Mouse (Mus musculus): ENCODE data around the gene Prr36. TPM values are rescaled to one million over a fixed set of nuclear protein-coding genes. Genes with fewer than 3 reads are reported as not detected.
"Not testable (repeated sequence)": the region's sequence is repeated elsewhere in the genome, so short reads cannot be mapped to it uniquely, and the experiment has no call there.

Gene Prr36
- polyA plus RNA-seq, 1 experiment from 2014 or later = 1.9 TPM

DNA sequence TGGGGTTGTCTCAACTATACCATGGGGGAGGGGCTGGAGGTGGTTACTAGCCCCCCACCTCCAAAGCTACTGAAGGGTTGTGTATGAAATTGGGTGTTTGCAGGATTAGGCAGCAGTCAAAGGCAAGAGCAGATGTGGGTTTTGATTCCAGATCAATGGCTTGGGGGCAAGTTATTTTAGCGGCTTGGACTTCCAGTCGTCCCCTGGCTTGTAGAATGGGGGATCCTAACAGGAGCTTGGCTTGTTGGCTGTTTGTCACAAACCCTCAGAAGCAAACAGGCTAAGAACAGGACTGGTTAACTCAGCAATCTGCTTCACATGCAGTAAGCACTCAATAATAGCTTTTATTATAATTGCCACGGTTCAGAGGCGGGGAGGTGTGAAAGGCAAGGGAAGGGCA is 40.1 kb upstream of the Prr36 start:
- peaks cover 7% of the 10 kb centered on the region for H3K36me3 ChIP-seq (ENCODE audit: control insufficient read depth, insufficient read depth, low read length)
- no peak for ATAC-seq (ENCODE audit: insufficient number of reproducible peaks, low FRiP score, low TSS enrichment, low read depth)
- no peak overlapping the region for H3K27ac ChIP-seq (replicated peaks; ENCODE audit: low read depth, low read length)
- WGBS = 85% methylated on average over 4 of the region's 4 CpGs
- H3K4me3 ChIP-seq (ENCODE audit: low read depth, low read length) = no peak overlapping the region
- H3K4me2 ChIP-seq (ENCODE audit: low read depth, severe bottlenecking) = peak overlapping the region; percentile 48
- no peaks in the 10 kb centered on the region for H3K27me3 ChIP-seq (ENCODE audit: control insufficient read depth, insufficient read depth, low read length)
- no peak overlapping the region; the same call in 1 of the 2 replicates for H3K9ac ChIP-seq (ENCODE audit: low read length)
- H3K9me3 ChIP-seq (ENCODE audit: control insufficient read depth, low read length) = no peaks in the 10 kb centered on the region; the same call in 1 of the 2 replicates
- peaks cover 18% of the 10 kb centered on the region; the same call in 1 of the 2 replicates for H3K4me1 ChIP-seq (ENCODE audit: control insufficient read depth, insufficient read depth, low read length)
- DNase-seq (ENCODE audit: low spot score) = no peak

DNA sequence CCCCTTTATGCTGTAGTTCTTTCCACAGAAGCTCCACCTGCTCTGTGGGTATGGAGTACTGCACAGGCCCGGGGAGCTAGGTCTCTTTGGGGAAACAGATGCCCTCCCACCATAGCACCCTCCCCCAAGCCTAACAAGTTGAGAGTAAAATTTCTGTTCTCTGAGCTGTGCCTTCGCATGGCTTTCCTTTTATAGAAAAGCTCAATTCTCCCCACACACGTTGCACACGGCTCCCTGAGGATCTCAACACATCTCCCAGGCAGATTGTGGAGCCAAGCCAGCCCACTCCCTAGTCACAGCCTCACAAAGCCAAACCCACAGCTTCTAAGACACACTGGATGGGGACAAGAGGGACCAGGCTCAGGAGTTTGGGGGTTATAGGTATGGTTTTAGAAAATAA is 39.7 kb upstream of the Prr36 start:
- H3K4me1 ChIP-seq (ENCODE audit: control insufficient read depth, insufficient read depth, low read length) = peaks cover 18% of the 10 kb centered on the region; the same call in 1 of the 2 replicates
- H3K36me3 ChIP-seq (ENCODE audit: control insufficient read depth, insufficient read depth, low read length) = peaks cover 7% of the 10 kb centered on the region
- 73% methylated on average over 4 of the region's 4 CpGs for WGBS
- no peak for DNase-seq (ENCODE audit: low spot score)
- no peak overlapping the region; the same call in 1 of the 2 replicates for H3K9ac ChIP-seq (ENCODE audit: low read length)
- no peak overlapping the region for H3K27ac ChIP-seq (replicated peaks; ENCODE audit: low read depth, low read length)
- H3K27me3 ChIP-seq (ENCODE audit: control insufficient read depth, insufficient read depth, low read length) = no peaks in the 10 kb centered on the region
- no peak overlapping the region for H3K4me3 ChIP-seq (ENCODE audit: low read depth, low read length)
- H3K4me2 ChIP-seq (ENCODE audit: low read depth, severe bottlenecking) = no peak overlapping the region; the same call in 1 of the 2 replicates
- H3K9me3 ChIP-seq (ENCODE audit: control insufficient read depth, low read length) = no peaks in the 10 kb centered on the region; the same call in 1 of the 2 replicates
- ATAC-seq (ENCODE audit: insufficient number of reproducible peaks, low FRiP score, low TSS enrichment, low read depth) = no peak

DNA sequence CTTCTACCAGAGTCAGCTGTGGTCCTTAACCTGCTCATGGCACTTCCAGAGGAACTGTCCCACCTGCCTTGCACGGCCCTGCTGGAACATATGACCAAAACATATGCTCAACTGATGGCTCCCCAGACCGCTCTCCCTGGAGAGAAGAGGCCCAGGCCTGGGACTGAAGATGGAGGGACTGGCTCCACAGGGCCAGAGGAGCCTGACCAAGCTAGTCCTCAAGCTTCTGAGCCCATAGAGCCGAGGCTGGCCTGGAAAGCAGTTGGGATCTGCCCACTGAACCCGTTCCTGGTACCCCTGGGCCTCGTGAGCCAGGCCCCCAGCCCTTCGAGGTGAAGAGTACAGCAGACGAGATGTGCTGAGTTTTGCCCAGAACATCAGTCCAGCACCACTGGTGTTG is 38.2 kb upstream of the Prr36 start:
- H3K9ac ChIP-seq (ENCODE audit: low read length); H3K4me3 ChIP-seq (ENCODE audit: low read depth, low read length); H3K4me2 ChIP-seq (ENCODE audit: low read depth, severe bottlenecking); H3K36me3 ChIP-seq (ENCODE audit: control insufficient read depth, insufficient read depth, low read length); H3K27ac ChIP-seq (replicated peaks; ENCODE audit: low read depth, low read length); H3K27me3 ChIP-seq (ENCODE audit: control insufficient read depth, insufficient read depth, low read length); ATAC-seq (ENCODE audit: insufficient number of reproducible peaks, low FRiP score, low TSS enrichment, low read depth); H3K9me3 ChIP-seq (ENCODE audit: control insufficient read depth, low read length); DNase-seq (ENCODE audit: low spot score): not testable (repeated sequence)
- H3K4me1 ChIP-seq (ENCODE audit: control insufficient read depth, insufficient read depth, low read length) = peaks cover 18% of the 10 kb centered on the region; the same call in 1 of the 2 replicates
- 89% methylated on average over 7 of the region's 7 CpGs for WGBS

DNA sequence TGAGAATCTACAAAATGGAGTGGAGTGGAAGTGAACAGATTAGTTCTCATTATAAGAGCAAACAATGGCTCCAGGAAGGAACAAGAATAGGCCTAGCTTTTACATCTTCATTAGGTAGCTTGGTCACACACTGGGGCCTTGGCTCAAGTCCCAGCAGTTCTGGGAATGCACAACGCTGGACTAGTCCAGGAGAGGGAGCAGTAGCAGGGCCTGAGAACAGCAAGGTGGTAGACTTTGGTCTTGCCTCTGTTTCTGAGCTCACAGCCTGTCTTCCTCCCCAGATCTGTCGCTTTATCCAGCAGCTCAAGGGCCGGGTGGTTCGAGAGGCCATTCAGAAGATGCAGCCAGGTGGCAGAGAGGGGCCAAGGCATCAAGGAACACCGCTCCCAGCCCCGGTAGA is 36.7 kb upstream of the Prr36 start:
- H3K4me3 ChIP-seq (ENCODE audit: low read depth, low read length) = peak overlapping the region; percentile 82; the same call in 1 of the 2 replicates
- peak overlapping the region; percentile 66 for H3K4me2 ChIP-seq (ENCODE audit: low read depth, severe bottlenecking)
- H3K4me1 ChIP-seq (ENCODE audit: control insufficient read depth, insufficient read depth, low read length) = peaks cover 19% of the 10 kb centered on the region
- H3K36me3 ChIP-seq (ENCODE audit: control insufficient read depth, insufficient read depth, low read length) = peaks cover 2% of the 10 kb centered on the region
- DNase-seq (ENCODE audit: low spot score) (no peak), ATAC-seq (ENCODE audit: insufficient number of reproducible peaks, low FRiP score, low TSS enrichment, low read depth) (no peak)
- H3K27me3 ChIP-seq (ENCODE audit: control insufficient read depth, insufficient read depth, low read length) = no peaks in the 10 kb centered on the region
- no peaks in the 10 kb centered on the region; the same call in 1 of the 2 replicates for H3K9me3 ChIP-seq (ENCODE audit: control insufficient read depth, low read length)
- no peak overlapping the region for H3K9ac ChIP-seq (ENCODE audit: low read length)
- H3K27ac ChIP-seq (replicated peaks; ENCODE audit: low read depth, low read length) = no peak overlapping the region
- WGBS = 65% methylated on average over 6 of the region's 6 CpGs

DNA sequence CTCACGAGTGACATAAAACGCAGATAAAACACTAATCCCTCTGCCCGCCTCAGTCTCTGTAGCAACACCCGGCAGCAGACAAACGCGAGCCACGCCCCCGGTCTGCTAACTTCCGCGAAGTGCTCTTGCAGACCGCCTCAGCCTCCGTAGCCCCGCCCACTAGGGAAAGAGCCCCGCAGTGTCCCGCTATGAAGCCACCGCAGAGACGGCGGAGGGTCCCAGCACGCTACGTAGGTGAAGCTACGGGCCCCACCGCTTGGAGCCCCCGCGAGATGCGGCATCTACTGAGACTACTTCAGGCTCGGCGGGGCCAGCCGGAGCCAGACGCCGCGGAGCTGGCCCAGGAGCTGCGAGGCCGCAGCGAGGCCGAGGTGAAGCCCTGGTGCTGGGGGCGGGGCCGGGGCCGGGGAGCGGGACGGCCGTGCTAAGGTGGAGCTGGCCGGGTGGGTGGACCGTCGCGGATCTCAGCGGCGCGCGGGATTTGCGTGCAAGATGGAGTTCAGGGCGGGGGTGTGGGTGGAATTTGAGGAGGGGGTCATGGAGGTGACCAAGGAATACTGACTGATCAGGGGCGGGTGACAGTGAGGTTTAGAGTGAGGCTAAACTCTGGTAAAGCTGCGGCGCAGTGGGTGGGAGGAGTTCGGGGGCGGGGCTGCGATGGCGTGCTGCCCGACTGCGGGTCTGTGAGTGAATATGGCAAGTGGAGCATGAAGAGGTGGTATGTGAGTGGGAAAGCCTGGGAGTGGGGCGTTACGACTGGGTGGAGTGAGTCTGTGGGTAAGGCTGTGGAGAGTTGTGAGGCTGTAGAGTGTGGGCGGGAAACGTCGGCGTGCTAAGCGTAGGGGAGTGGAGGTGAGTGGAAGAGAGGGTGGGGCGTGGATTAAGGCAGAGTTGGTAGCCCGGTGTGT is 35.9 kb upstream of the Prr36 start, which contains the start of gene Snapc2:
Snapc2 (plus strand) TSS at position 147 of the 908 bp plus-strand sequence.
- H3K27ac ChIP-seq (replicated peaks; ENCODE audit: low read depth, low read length) = peak within 1 kb of the TSS; percentile 79; the same call in 1 of the 2 replicates
- peak; percentile 97 for DNase-seq (ENCODE audit: low spot score)
- no peaks in the 10 kb centered on the region for H3K27me3 ChIP-seq (ENCODE audit: control insufficient read depth, insufficient read depth, low read length)
- WGBS = under 1% methylated on average over 69 of the region's 69 CpGs
- peak within 1 kb of the TSS; percentile 85 for H3K9ac ChIP-seq (ENCODE audit: low read length)
- peaks cover 21% of the 10 kb centered on the region for H3K4me1 ChIP-seq (ENCODE audit: control insufficient read depth, insufficient read depth, low read length)
- no peaks in the 10 kb centered on the region; the same call in 1 of the 2 replicates for H3K9me3 ChIP-seq (ENCODE audit: control insufficient read depth, low read length)
- H3K4me3 ChIP-seq (ENCODE audit: low read depth, low read length) = peak within 1 kb of the TSS; percentile 82
- H3K36me3 ChIP-seq (ENCODE audit: control insufficient read depth, insufficient read depth, low read length) = peaks cover 2% of the 10 kb centered on the region
- peak within 1 kb of the TSS; percentile 66 for H3K4me2 ChIP-seq (ENCODE audit: low read depth, severe bottlenecking)
- ATAC-seq (ENCODE audit: insufficient number of reproducible peaks, low FRiP score, low TSS enrichment, low read depth) = peak; percentile 89

DNA sequence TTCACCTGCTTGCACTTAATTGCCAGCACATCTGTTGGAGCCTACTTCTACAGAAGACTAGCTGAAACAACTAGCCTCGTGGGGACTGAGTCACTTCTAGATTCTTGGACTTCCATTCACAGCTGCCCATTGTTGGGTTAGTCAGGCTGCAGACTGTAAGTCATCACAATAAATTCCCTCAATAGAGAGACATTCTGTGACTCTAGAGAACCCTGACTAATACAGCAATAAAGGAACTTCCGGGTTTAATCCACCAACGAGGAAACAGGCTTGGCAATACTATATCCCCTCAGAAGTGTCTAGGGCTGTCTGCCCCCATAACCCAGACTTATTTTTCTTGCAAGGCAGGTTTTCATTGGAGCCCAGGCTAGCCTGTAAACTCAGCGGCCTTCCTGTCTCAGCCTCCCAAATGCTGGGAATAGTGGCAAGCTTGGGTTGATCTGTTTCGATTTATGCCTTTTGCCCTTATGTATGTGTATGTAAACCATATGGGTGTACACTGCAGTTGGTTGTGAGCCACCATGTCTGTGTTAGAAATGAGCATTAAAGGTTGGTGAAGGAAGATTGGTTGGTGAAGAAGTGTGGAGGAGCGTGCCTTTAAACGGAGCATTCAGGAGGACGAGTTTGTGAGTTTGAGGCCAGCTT is 35.0 kb upstream of the Prr36 start:
- no peak for ATAC-seq (ENCODE audit: insufficient number of reproducible peaks, low FRiP score, low TSS enrichment, low read depth)
- H3K9me3 ChIP-seq (ENCODE audit: control insufficient read depth, low read length) = no peaks in the 10 kb centered on the region
- 49% methylated on average over 8 of the region's 8 CpGs for WGBS
- no peak overlapping the region for H3K9ac ChIP-seq (ENCODE audit: low read length)
- peak overlapping the region; percentile 66 for H3K4me2 ChIP-seq (ENCODE audit: low read depth, severe bottlenecking)
- peaks cover 2% of the 10 kb centered on the region for H3K36me3 ChIP-seq (ENCODE audit: control insufficient read depth, insufficient read depth, low read length)
- no peaks in the 10 kb centered on the region for H3K27me3 ChIP-seq (ENCODE audit: control insufficient read depth, insufficient read depth, low read length)
- peaks cover 13% of the 10 kb centered on the region for H3K4me1 ChIP-seq (ENCODE audit: control insufficient read depth, insufficient read depth, low read length)
- DNase-seq (ENCODE audit: low spot score) = no peak
- H3K4me3 ChIP-seq (ENCODE audit: low read depth, low read length) = peak overlapping the region; percentile 82
- H3K27ac ChIP-seq (replicated peaks; ENCODE audit: low read depth, low read length) = no peak overlapping the region

DNA sequence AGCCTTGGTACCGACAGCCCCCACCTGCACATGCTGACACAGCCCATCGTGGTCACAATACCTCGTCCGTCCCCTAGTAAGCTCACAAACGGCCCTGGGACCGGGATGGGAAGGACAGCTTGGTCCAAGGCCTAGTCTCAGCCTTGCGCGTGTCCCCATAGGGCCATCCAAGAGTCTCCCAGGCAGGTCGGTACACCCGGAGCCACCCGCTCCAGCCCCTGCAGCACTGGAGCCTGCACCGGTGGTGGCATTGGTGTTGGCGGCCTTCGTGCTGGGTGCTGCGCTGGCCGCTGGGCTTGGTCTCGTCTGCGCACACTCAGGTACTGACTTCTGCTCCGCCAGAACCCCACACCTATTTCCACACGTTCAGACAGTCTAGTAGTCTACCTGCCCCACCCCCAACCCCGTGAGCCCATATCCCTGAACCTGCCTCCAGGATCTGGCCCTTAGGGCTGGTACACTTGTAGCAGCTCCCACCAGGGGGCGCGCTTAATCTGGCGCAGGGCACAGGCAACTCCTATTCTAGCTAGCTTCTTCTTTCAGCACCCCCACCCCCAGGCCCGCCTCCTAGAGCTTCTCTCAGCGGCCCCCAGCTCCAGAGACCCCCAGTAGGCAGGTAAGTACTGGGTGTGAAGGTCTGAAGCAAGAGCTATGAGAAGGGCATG is 33.2 kb upstream of the Prr36 start:
- DNase-seq (ENCODE audit: low spot score) (peak; percentile 89), ATAC-seq (ENCODE audit: insufficient number of reproducible peaks, low FRiP score, low TSS enrichment, low read depth) (peak; percentile 26; the same call in 1 of the 2 replicates)
- Histone ChIP-seq H3K36me3 (ENCODE audit: control insufficient read depth, insufficient read depth, low read length) (peaks cover 11% of the 10 kb centered on the region), H3K4me1 (ENCODE audit: control insufficient read depth, insufficient read depth, low read length) (peaks cover 11% of the 10 kb centered on the region), H3K9ac (ENCODE audit: low read length) (peak overlapping the region; percentile 37; the same call in 1 of the 2 replicates), H3K27ac (replicated peaks; ENCODE audit: low read depth, low read length) (no peak overlapping the region), H3K27me3 (ENCODE audit: control insufficient read depth, insufficient read depth, low read length) (no peaks in the 10 kb centered on the region), H3K4me2 (ENCODE audit: low read depth, severe bottlenecking) (no peak overlapping the region), H3K9me3 (ENCODE audit: control insufficient read depth, low read length) (no peaks in the 10 kb centered on the region), H3K4me3 (ENCODE audit: low read depth, low read length) (no peak overlapping the region)
- 30% methylated on average over 26 of the region's 26 CpGs for WGBS

DNA sequence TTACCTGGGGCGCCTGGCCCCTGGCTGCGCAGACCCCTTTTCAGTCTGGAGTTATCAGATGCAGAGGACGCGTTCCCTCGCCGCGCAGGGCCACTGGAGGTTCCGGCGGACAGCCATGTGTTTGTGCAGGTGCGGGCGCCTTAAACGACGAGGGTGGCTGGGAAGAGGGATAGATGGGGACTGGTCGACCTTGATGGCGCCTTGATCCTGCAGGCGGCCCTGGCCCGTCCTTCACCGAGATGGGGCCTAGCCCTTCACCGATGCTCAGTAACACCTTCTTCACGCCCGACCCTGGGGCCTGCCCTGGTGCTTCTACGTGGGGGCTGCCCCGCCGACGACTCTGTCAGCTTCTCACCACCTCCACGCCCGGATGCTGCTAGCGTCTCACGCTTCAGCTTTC is 32.0 kb upstream of the Prr36 start:
- H3K27me3 ChIP-seq (ENCODE audit: control insufficient read depth, insufficient read depth, low read length) = no peaks in the 10 kb centered on the region
- DNase-seq (ENCODE audit: low spot score) = peak; percentile 70
- WGBS = 13% methylated on average over 29 of the region's 29 CpGs
- ATAC-seq (ENCODE audit: insufficient number of reproducible peaks, low FRiP score, low TSS enrichment, low read depth) = no peak
- peaks cover 10% of the 10 kb centered on the region for H3K4me1 ChIP-seq (ENCODE audit: control insufficient read depth, insufficient read depth, low read length)
- peak overlapping the region; percentile 22; the same call in 1 of the 2 replicates for H3K9ac ChIP-seq (ENCODE audit: low read length)
- H3K4me2 ChIP-seq (ENCODE audit: low read depth, severe bottlenecking) = peak overlapping the region; percentile 22; the same call in 1 of the 2 replicates
- no peak overlapping the region for H3K27ac ChIP-seq (replicated peaks; ENCODE audit: low read depth, low read length)
- no peak overlapping the region for H3K4me3 ChIP-seq (ENCODE audit: low read depth, low read length)
- H3K36me3 ChIP-seq (ENCODE audit: control insufficient read depth, insufficient read depth, low read length) = peaks cover 16% of the 10 kb centered on the region
- no peaks in the 10 kb centered on the region for H3K9me3 ChIP-seq (ENCODE audit: control insufficient read depth, low read length)
